Mouse (Mus musculus) MEL (cell line): ENCODE measurements around the gene Snd1.

Experiments
- CHD2 ChIP-seq: IDR thresholded peaks from 2 replicates; pipeline ENCODE4 v1.6.1; 2011; ENCODE audit warnings: low read length, improper control_type of control experiment
- CTCF ChIP-seq, 3 experiments: IDR thresholded peaks in 2 of 3; conservative IDR thresholded peaks in 1 of 3; 2 replicates each; pipeline ENCODE4 v1.5.1; 2011 to 2012; ENCODE audit warnings: low read length in 3 of 3, low read depth in 2 of 3, mild to moderate bottlenecking in 2 of 3, improper control_type of control experiment in 1 of 3, inconsistent platforms in 1 of 3, mixed read lengths in 1 of 3, moderate library complexity in 1 of 3; ENCODE audit not compliant: control insufficient read depth in 1 of 3, insufficient read depth in 1 of 3, poor library complexity in 1 of 3, severe bottlenecking in 1 of 3
- E2F4 ChIP-seq: IDR thresholded peaks from 2 replicates; pipeline ENCODE4 v1.6.1; 2011; ENCODE audit warnings: low read depth, low read length, improper control_type of control experiment, borderline replicate concordance
- ELF1 ChIP-seq: IDR thresholded peaks from 2 replicates; pipeline ENCODE4 v1.6.1; 2014; ENCODE audit warnings: low read depth, mild to moderate bottlenecking, inconsistent platforms, low read length, improper control_type of control experiment, moderate library complexity
- EP300 ChIP-seq, 2 experiments: IDR thresholded peaks; 2 replicates each; pipeline ENCODE4 v1.6.1; 2011; ENCODE audit warnings: improper control_type of control experiment in 2 of 2, low read length in 2 of 2, low read depth in 1 of 2, mild to moderate bottlenecking in 1 of 2
- JUND ChIP-seq: IDR thresholded peaks from 2 replicates; pipeline ENCODE4 v1.6.1; 2011; ENCODE audit warnings: low read depth, mild to moderate bottlenecking, improper control_type of control experiment, low read length
- MAZ ChIP-seq: IDR thresholded peaks from 2 replicates; pipeline ENCODE4 v1.6.1; 2012; ENCODE audit warnings: low read depth, mild to moderate bottlenecking, inconsistent platforms, low read length, improper control_type of control experiment
- NRF1 ChIP-seq: IDR thresholded peaks from 2 replicates; pipeline ENCODE4 v1.6.1; 2014; ENCODE audit warnings: low read depth, mild to moderate bottlenecking, inconsistent platforms, low read length, improper control_type of control experiment, moderate library complexity; ENCODE audit not compliant: poor library complexity, insufficient read depth, severe bottlenecking
- POLR2A ChIP-seq, 2 experiments: IDR thresholded peaks; 2 replicates each; pipeline ENCODE4 v1.6.1; 2011 to 2012; ENCODE audit warnings: low read length in 2 of 2, mild to moderate bottlenecking in 2 of 2, control low read depth in 1 of 2, improper control_type of control experiment in 1 of 2, low read depth in 1 of 2, moderate library complexity in 1 of 2; ENCODE audit not compliant: control insufficient read depth in 1 of 2, insufficient read depth in 1 of 2, poor library complexity in 1 of 2
- POLR2AphosphoS2 ChIP-seq: IDR thresholded peaks from 2 replicates; pipeline ENCODE4 v1.6.1; 2011; ENCODE audit warnings: low read length, improper control_type of control experiment
- POLR2AphosphoS5 ChIP-seq: IDR thresholded peaks from 2 replicates; pipeline ENCODE4 v1.6.1; 2012; ENCODE audit warnings: low read depth, borderline replicate concordance, mild to moderate bottlenecking, inconsistent platforms, low read length, moderate library complexity, mixed read lengths
- TAL1 ChIP-seq: IDR thresholded peaks from 2 replicates; pipeline ENCODE4 v1.6.1; 2012; ENCODE audit warnings: mild to moderate bottlenecking, inconsistent platforms, low read length, moderate library complexity, mixed read lengths
- USF1 ChIP-seq: IDR thresholded peaks from 2 replicates; pipeline ENCODE4 v1.6.1; 2014; ENCODE audit warnings: low read depth, mild to moderate bottlenecking, inconsistent platforms, low read length, improper control_type of control experiment, moderate library complexity

GRCm38 (mm10) chr6:28854598-28854997 lies 379.7 kb downstream of the Snd1 start:
- TF ChIP-seq POLR2AphosphoS5 (no peak), EP300 (IDR thresholded peaks at IDR 0.05; ENCODE audit: low read depth in 1 of 2, low read length in 2 of 2) (no peak), POLR2AphosphoS2 (no peak), TAL1 (no peak), CTCF (IDR thresholded peaks at IDR 0.05 in 2 of 3, conservative IDR thresholded peaks at IDR 0.05 in 1 of 3; ENCODE audit: control insufficient read depth in 1 of 3, insufficient read depth in 1 of 3, low read depth in 2 of 3, low read length in 3 of 3, poor library complexity in 1 of 3, severe bottlenecking in 1 of 3) (no peak), POLR2A (IDR thresholded peaks at IDR 0.05; ENCODE audit: control insufficient read depth in 1 of 2, insufficient read depth in 1 of 2, low read depth in 1 of 2, low read length in 2 of 2, poor library complexity in 1 of 2) (no peak), JUND (no peak), MAZ (no peak), CHD2 (no peak), ELF1 (no peak), E2F4 (no peak), USF1 (no peak), NRF1 (no peak)
